Mouse (Mus musculus): ENCODE measurements around the gene Cbarp.

The Cbarp gene

GRCm38 (mm10) chr10:80140666-80141035, at the start of gene Cbarp:
Cbarp (minus strand) TSS chr10:80140835.
- DNase-seq: no peak

GRCm38 (mm10) chr10:80189999-80190398, 49.4 kb upstream of the Cbarp start:
- DNase-seq: no peak

DNA sequence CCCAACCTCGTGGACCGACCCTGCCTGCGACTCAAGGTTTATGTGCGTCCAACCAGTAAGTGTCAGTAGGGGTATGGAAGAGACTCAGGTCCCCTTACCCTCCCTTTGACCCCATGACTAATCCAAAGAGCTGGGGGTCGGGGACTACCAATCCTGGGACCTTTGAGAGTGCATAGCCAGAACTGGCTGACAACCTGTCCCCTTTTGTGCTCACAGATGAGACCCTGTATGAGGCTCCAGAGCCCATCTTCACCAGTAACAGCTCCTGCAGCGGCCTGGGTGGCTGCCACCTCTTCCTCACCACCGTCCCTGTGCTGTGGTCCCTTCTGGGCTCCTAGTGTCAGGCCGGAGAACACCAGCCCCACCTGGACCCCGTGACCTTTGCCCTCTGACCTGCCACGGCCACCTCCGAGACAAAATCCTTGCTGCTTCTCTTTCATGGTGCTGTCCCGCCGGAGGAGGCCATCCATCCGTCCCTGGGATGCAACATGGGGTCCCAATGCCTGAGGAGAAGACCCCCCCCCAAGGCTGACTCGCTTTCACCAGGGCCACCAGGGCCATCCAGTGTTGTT, 47.9 kb upstream of the Cbarp start:
- DNase-seq: no peak

GRCm38 (mm10) chr10:80187739-80188138, 47.1 kb upstream of the Cbarp start:
- no peak for DNase-seq

DNA sequence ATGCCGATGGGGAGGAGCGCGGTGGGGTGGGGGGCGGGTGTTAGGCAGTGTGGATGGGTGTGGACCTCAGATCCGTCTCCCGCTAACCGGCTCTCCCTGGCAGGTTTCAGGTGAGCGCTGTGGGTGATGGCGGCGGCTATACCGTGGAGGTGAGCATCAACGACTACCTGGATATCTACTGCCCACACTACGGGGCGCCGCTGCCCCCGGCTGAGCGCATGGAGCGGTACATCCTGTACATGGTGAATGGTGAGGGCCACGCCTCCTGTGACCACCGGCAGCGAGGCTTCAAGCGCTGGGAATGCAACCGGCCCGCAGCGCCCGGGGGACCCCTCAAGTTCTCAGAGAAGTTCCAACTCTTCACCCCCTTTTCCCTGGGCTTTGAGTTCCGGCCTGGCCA, 46.0 kb upstream of the Cbarp start:
- no peak for DNase-seq

GRCm38 (mm10) chr10:80182547-80182946, 41.9 kb upstream of the Cbarp start:
- DNase-seq: no peak

DNA sequence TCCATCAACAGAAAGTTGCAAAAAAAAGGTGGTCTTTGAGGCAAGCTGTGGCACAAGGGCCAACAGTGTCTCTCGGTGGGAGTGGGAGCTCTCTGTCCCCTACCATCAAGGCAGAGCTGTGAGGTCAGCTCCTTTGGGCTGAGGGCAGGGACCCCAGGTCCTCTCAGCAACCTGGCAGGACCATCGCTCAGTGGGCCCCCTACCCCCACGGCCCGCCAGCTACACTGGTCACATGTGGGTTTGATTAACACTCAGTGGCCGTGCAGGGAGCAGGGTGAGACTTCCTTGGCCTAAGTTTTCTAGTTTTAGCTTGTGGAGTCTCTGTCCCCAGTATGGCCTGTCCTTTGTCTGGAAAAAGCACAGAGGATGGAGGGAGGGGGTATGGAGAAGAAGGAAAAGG, 40.2 kb upstream of the Cbarp start:
- DNase-seq: no peak

- no peak for DNase-seq
Measured at GRCm38 (mm10) chr10:80180288-80180687, 39.7 kb upstream of the Cbarp start.

GRCm38 (mm10) chr10:80179068-80180051, 38.7 kb upstream of the Cbarp start, which contains the start of gene Efna2:
Efna2 (plus strand) TSS chr10:80179482.
- DNase-seq: peak; percentile 47 to 72

- DNase-seq: peak in 1 of 2 experiments; percentile 23
Measured at GRCm38 (mm10) chr10:80177441-80178279, 37.0 kb upstream of the Cbarp start.

- peak in 1 of 2 experiments; percentile 21 for DNase-seq
Measured at GRCm38 (mm10) chr10:80176270-80176834, 35.7 kb upstream of the Cbarp start.

GRCm38 (mm10) chr10:80175536-80176269, 35.1 kb upstream of the Cbarp start:
- peak; percentile 28 to 51 for DNase-seq

GRCm38 (mm10) chr10:80174705-80175104, 34.1 kb upstream of the Cbarp start:
- peak; percentile 51 to 52 for DNase-seq

GRCm38 (mm10) chr10:80173955-80174640, 33.5 kb upstream of the Cbarp start:
- DNase-seq: peak in 1 of 2 experiments; percentile 25

DNA sequence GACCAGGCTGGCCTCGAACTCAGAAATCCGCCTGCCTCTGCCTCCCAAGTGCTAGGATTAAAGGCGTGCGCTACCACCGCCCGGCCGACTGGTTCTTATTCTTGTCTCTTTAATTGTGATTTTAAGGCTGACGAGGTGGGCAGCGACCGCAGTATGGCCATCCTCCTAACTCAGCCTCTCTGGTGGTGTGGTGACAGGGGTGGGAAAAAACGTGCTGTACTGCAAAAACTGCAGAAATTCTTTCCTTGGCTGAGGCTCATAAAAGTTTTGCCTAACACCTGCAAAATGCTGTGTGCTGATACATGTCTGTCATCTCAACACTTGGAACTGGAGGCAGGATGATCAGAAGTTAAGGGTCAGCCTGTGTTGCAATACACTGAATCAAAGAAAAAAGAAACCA, 32.7 kb upstream of the Cbarp start:
- no peak for DNase-seq

DNA sequence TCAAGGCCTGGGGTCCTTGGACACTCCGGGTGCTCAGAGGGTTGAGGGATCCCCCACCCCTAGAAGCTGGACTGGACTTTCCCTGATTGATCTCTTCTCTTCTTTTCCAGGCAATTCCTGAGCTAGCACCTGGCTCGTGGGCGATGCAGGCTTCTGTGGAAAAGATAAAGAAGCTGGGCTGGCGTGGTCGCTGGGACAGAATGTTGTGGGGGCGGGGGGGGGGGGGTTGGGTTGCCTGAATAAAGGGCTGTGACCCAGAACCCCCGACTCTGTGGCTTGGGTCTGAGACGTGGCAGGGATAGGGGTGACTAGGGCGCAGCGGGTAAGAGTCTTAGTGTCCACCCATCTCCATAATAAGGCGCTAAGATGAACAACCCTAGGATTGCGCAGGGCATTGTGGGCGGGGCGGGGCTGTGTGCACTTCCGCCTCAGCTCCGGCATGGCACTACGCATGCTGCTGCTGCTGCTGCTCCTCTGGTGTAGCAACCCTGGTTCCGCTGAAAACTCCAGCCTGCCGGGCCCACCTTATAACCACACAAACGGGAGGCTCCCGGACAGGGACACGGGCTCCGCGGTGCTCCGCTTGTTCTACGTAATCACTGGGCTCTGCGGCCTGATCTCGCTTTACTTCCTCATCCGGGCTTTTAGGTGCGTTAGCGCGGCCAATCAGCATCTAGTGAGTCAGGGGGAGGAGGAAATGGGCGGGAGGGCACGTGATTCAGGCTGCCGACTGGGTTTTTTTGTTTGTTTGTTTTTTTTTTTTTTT, 32.1 kb upstream of the Cbarp start, which contains the start of gene 1600002K03Rik:
Gene 1600002K03Rik (plus strand): TSS at position 418 of the 766 bp plus-strand sequence.
- peak; percentile 91 to 92 for DNase-seq

DNA sequence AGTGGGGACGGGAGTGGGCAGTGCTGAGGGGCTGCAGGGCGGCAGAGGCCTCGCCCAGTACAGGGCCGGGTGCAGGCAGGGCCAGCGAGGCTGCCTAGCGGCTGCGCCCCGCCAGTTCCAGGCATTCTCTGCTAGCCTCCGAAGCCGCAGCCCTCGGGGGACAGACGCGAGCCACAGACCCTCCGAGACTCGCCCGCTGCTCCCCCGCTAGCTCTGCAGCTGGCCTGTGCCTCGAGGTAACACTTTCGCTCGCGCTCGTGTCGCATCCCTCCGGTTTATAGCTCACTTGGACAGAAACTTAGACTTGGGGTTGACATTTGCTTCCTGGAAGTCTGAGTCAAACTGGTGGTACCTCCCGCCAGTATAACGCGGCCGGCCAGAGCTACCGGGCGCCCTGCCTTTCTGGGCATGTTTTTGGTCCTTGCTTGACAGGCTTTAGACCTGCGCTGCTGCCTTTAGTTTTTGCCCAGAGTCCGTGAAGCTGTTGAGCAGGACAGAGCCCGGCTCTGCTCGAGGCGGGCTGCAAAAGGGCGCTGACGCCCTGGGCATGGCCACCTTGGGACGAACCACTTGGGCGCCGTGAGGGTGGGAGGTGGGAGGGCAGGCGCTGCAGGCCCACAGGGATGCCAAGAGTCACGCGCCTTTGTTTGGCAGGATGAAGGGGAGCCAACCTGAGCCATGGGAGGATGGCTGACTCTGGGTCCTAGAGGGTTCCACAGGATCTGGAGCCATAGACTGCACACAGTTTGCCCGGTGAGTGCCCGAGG, 31.3 kb upstream of the Cbarp start:
- peak in 1 of 2 experiments; percentile 42 for DNase-seq

DNA sequence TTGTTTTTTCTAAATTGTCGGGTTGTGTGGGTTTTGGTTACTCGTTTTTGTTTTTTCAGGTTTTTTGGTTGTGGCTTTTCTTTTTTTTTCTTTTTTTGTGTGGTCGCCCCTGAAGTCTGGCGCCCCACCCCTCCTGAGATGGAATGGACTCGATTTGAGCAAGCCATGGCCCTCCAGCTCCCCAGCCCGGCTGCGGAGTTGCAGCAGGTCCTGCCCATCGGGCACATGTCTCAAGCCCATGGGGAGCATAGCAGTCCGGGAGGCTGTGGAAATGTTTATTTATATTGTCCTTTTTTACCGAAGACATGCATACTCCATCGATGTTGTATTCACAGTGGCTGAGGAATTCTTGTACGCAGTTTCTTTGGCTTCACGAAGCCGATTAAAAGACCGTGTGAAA, 30.6 kb upstream of the Cbarp start:
- DNase-seq: peak in 1 of 2 experiments; percentile 26

GRCm38 (mm10) chr10:80170601-80171021, 30.0 kb upstream of the Cbarp start:
- DNase-seq: peak in 1 of 2 experiments; percentile 43

- DNase-seq: no peak
Measured at GRCm38 (mm10) chr10:80170052-80170451, 29.4 kb upstream of the Cbarp start.
